Mouse (Mus musculus): Measurements from ENCODE around the gene Sox13. TPM values are rescaled to one million over a fixed set of nuclear protein-coding genes. Genes with fewer than 3 reads are reported as not detected.
A peak's percentile ranks its signal among the peaks of the same experiment; 100 is the strongest.

Sox13 gene
- total and polyA plus RNA-seq, 3 experiments, result 0.03 TPM; not detected in 2

DNA sequence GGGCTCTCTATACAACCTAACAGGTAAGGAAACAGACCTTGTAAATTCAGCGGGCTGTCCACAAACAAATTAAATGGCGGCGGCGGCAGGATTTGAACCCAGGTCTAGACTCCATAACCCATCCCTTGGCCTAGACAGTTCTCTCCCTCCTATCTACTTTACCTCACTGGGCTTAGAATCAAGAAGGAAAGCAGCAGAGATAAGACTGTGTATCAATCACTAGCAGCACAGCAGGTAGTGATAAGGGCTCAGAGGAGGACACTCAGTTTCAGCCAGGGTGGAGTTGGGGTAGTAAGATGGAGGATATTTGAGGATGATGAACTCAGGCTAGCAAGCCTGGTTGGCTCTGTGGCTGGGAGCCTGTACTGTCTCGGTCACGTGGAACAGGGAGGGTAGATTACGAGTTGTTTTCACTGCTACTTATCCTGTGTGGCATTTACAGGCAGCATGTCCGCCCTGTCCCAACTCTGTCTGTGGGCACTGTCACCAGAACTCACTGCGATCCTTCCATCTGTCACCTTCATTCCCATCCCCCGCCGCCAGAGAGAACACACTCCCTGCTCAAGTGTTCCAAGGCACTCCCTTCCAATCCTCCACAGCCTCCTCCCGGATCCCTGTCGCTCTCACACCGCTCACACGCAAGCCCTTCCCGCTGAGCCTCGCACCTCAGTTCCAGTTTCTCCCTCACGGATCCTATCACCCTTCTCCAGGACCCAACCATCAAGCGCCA, 36.5 kb downstream of the Sox13 start:
- TF ChIP-seq MYC (IDR thresholded peaks at IDR 0.05; ENCODE audit: low read depth, low read length) (no peak), TCF12 (IDR thresholded peaks at IDR 0.05; ENCODE audit: low read depth, low read length) (peak; percentile 59; the same call in 1 of the 2 replicates), EP300 (IDR thresholded peaks at IDR 0.05; ENCODE audit: low read depth in 1 of 2, low read length in 2 of 2) (peak; percentile 29 to 38; a peak in 2 of 4 replicates), ETS1 (IDR thresholded peaks at IDR 0.05; ENCODE audit: low read depth, low read length) (peak; percentile 44; the same call in 1 of the 2 replicates), GATA1 (IDR thresholded peaks at IDR 0.05; ENCODE audit: low read depth, low read length) (peak; percentile 51; the same call in 1 of the 2 replicates)
- H3K27me3 ChIP-seq (ENCODE audit: control insufficient read depth in 1 of 2, insufficient read depth in 2 of 2, low read length in 2 of 2), result no peaks in the 10 kb centered on the region
- H3K27ac ChIP-seq (ENCODE audit: control insufficient read depth, low read depth, low read length), result 0 out of 2 replicates have a peak overlapping the region, but pooled peaks have one; percentile 4
- H3K4me3 ChIP-seq (ENCODE audit: control insufficient read depth in 1 of 2, insufficient read depth in 1 of 2, low read depth in 2 of 2, low read length in 2 of 2), result no peak overlapping the region
- peaks cover 5 to 11% of the 10 kb centered on the region in 2 experiments; a peak in 2 of 4 replicates for H3K4me1 ChIP-seq (ENCODE audit: control insufficient read depth in 1 of 2, insufficient read depth in 2 of 2, low read length in 2 of 2)
- H3K36me3 ChIP-seq (ENCODE audit: control insufficient read depth in 1 of 2, insufficient read depth in 2 of 2, low read length in 2 of 2), result peaks cover 0 to 3% of the 10 kb centered on the region in 2 experiments; a peak in 1 of 4 replicates
- H3K9ac ChIP-seq (ENCODE audit: control insufficient read depth, low read depth, low read length, poor library complexity, severe bottlenecking), result no peak overlapping the region
- H3K9me3 ChIP-seq (replicated peaks; ENCODE audit: insufficient read depth, low read length), result no peaks in the 10 kb centered on the region
- DNase-seq (ENCODE audit: low read depth, low spot score), result peak; percentile 18
- H3K79me2 ChIP-seq (ENCODE audit: control insufficient read depth, insufficient read depth, low read length, poor library complexity), result no peaks in the 10 kb centered on the region

GRCm38 (mm10) chr1:133386209-133386608, 38.0 kb downstream of the Sox13 start:
- H3K27ac ChIP-seq (ENCODE audit: control insufficient read depth, low read depth, low read length), result no peak overlapping the region
- TF ChIP-seq EP300 (IDR thresholded peaks at IDR 0.05; ENCODE audit: low read depth in 1 of 2, low read length in 2 of 2) (no peak), RCOR1 (IDR thresholded peaks at IDR 0.05; ENCODE audit: low read depth, low read length) (no peak), RAD21 (IDR thresholded peaks at IDR 0.05; ENCODE audit: low read depth, low read length) (no peak), ZC3H11A (IDR thresholded peaks at IDR 0.05; ENCODE audit: low read depth, low read length) (no peak), NRF1 (IDR thresholded peaks at IDR 0.05; ENCODE audit: insufficient read depth, low read depth, low read length, poor library complexity, severe bottlenecking) (no peak), CTCF (IDR thresholded peaks at IDR 0.05 in 2 of 3, conservative IDR thresholded peaks at IDR 0.05 in 1 of 3; ENCODE audit: control insufficient read depth in 1 of 3, insufficient read depth in 1 of 3, low read depth in 2 of 3, low read length in 3 of 3, poor library complexity in 1 of 3, severe bottlenecking in 1 of 3) (no peak), UBTF (IDR thresholded peaks at IDR 0.05; ENCODE audit: borderline replicate concordance, insufficient read depth, low read depth, low read length) (no peak), TCF12 (IDR thresholded peaks at IDR 0.05; ENCODE audit: low read depth, low read length) (no peak), KAT2A (conservative IDR thresholded peaks at IDR 0.05; ENCODE audit: low read depth, low read length) (no peak), GATA1 (IDR thresholded peaks at IDR 0.05; ENCODE audit: low read depth, low read length) (no peak), MAZ (IDR thresholded peaks at IDR 0.05; ENCODE audit: low read depth, low read length) (no peak), POLR2A (IDR thresholded peaks at IDR 0.05; ENCODE audit: control insufficient read depth in 1 of 2, insufficient read depth in 1 of 2, low read depth in 1 of 2, low read length in 2 of 2, poor library complexity in 1 of 2) (no peak), MYC (IDR thresholded peaks at IDR 0.05; ENCODE audit: low read depth, low read length) (no peak), ETS1 (IDR thresholded peaks at IDR 0.05; ENCODE audit: low read depth, low read length) (no peak), MAX (IDR thresholded peaks at IDR 0.05; ENCODE audit: low read length) (no peak), USF1 (IDR thresholded peaks at IDR 0.05; ENCODE audit: low read depth, low read length) (no peak), TBP (IDR thresholded peaks at IDR 0.05; ENCODE audit: low read depth, low read length) (no peak), SIN3A (IDR thresholded peaks at IDR 0.05; ENCODE audit: low read length) (no peak), SMC3 (IDR thresholded peaks at IDR 0.05; ENCODE audit: low read depth, low read length) (no peak)
- no peak overlapping the region for H3K9ac ChIP-seq (ENCODE audit: control insufficient read depth, low read depth, low read length, poor library complexity, severe bottlenecking)
- no peak for DNase-seq (ENCODE audit: low read depth, low spot score)
- H3K79me2 ChIP-seq (ENCODE audit: control insufficient read depth, insufficient read depth, low read length, poor library complexity), result no peaks in the 10 kb centered on the region
- H3K27me3 ChIP-seq (ENCODE audit: control insufficient read depth in 1 of 2, insufficient read depth in 2 of 2, low read length in 2 of 2), result no peaks in the 10 kb centered on the region
- H3K4me3 ChIP-seq (ENCODE audit: control insufficient read depth in 1 of 2, insufficient read depth in 1 of 2, low read depth in 2 of 2, low read length in 2 of 2), result no peak overlapping the region
- no peaks in the 10 kb centered on the region for H3K9me3 ChIP-seq (replicated peaks; ENCODE audit: insufficient read depth, low read length)
- H3K4me1 ChIP-seq (ENCODE audit: control insufficient read depth in 1 of 2, insufficient read depth in 2 of 2, low read length in 2 of 2), result peaks cover 5 to 11% of the 10 kb centered on the region in 2 experiments; a peak in 2 of 4 replicates
- H3K36me3 ChIP-seq (ENCODE audit: control insufficient read depth in 1 of 2, insufficient read depth in 2 of 2, low read length in 2 of 2), result peaks cover 0 to 3% of the 10 kb centered on the region in 2 experiments; a peak in 1 of 4 replicates
